Mouse (Mus musculus) limb, embryonic 12.5 days (tissue): ENCODE data around the gene Exoc3l. TPM values are rescaled to one million over a fixed set of nuclear protein-coding genes. Genes with fewer than 3 reads are reported as not detected.

ENCODE experiments used
- ATAC-seq: fragments of 200-750 bp; cut with Nextera tagmentation; 2 replicates; pipeline ENCODE4 v1.8.0; 2017; ENCODE audit warnings: low read depth, moderate TSS enrichment; ENCODE audit not compliant: insufficient number of reproducible peaks, insufficient read depth, low FRiP score, low TSS enrichment
- H3K27ac ChIP-seq: fragments of 300-500 bp; sonication (generic); 2 replicates; pipeline ENCODE4 v1.5.1; 2016; ENCODE audit warnings: mild to moderate bottlenecking, moderate library complexity
- H3K27me3 ChIP-seq: fragments of 300-500 bp; sonication (generic); 2 replicates; pipeline ENCODE4 v1.6.1; 2016; ENCODE audit warnings: mild to moderate bottlenecking, moderate library complexity
- H3K36me3 ChIP-seq: fragments of 300-500 bp; sonication (generic); 2 replicates; pipeline ENCODE4 v1.6.1; 2016; ENCODE audit warnings: mild to moderate bottlenecking, moderate library complexity
- H3K4me1 ChIP-seq: fragments of 300-500 bp; sonication (generic); replicated peaks from 2 replicates; pipeline ENCODE4 v1.6.1; 2016
- H3K4me2 ChIP-seq: fragments of 300-500 bp; sonication (generic); 2 replicates; pipeline ENCODE4 v1.6.1; 2016; ENCODE audit warnings: mild to moderate bottlenecking, moderate library complexity
- H3K4me3 ChIP-seq: fragments of 300-500 bp; sonication (generic); replicated peaks from 2 replicates; pipeline ENCODE4 v1.5.1; 2016; ENCODE audit warnings: mild to moderate bottlenecking
- H3K9ac ChIP-seq: fragments of 300-500 bp; sonication (generic); replicated peaks from 2 replicates; pipeline ENCODE4 v1.6.1; 2016; ENCODE audit warnings: mild to moderate bottlenecking, moderate library complexity
- H3K9me3 ChIP-seq: fragments of 300-500 bp; sonication (generic); 2 replicates; pipeline ENCODE4 v1.6.1; 2016; ENCODE audit warnings: mild to moderate bottlenecking, moderate library complexity
- WGBS: fragments of 180-500 bp; shearing (Covaris S2); methylation state at CpG from one replicate; pipeline ENCODE4 v1.1.7; 2016; 5-methylcytosine and 5-hydroxymethylcytosine counted together
- polyA plus RNA-seq: library from polyadenylated mRNA; unstranded; fragments of >200 nt; fragmentation: Nextera tagmentation; extraction: Ambion mirVana; gene quantifications from 2 replicates; pipeline ENCODE4 v1.2.1, GENCODE M21; 2016

Exoc3l gene
- polyA plus RNA-seq = 10.0 and 10.2 TPM in 2 replicates

- Histone ChIP-seq H3K4me1 (peaks cover 18% of the 10 kb centered on the region), H3K4me2 (peak within 1 kb of the TSS; percentile 97), H3K36me3 (peaks cover 26% of the 10 kb centered on the region), H3K9me3 (no peaks in the 10 kb centered on the region), H3K4me3 (0 out of 2 replicates have a peak within 1 kb of the TSS, but pooled peaks have one; percentile 7), H3K9ac (0 out of 2 replicates have a peak within 1 kb of the TSS, but pooled peaks have one; percentile 27), H3K27me3 (peaks cover 14% of the 10 kb centered on the region), H3K27ac (no peak within 1 kb of the TSS)
- ATAC-seq = no peak
- 55% methylated on average over 11 of the region's 11 CpGs for WGBS
Observed at GRCm38 (mm10) chr8:105295895-105296573, at the start of gene Exoc3l. Exoc3l (minus strand) TSS chr8:105296101.

GRCm38 (mm10) chr8:105345061-105345975 lies 49.4 kb upstream of the Exoc3l start:
- H3K9ac ChIP-seq = no peak overlapping the region
- H3K9me3 ChIP-seq = no peaks in the 10 kb centered on the region
- peak overlapping the region; percentile 94 for H3K4me2 ChIP-seq
- WGBS = 65% methylated on average over 7 of the region's 7 CpGs
- peaks cover 28% of the 10 kb centered on the region for H3K4me1 ChIP-seq
- H3K36me3 ChIP-seq = no peaks in the 10 kb centered on the region
- ATAC-seq = no peak
- H3K27me3 ChIP-seq = no peaks in the 10 kb centered on the region
- H3K4me3 ChIP-seq = no peak overlapping the region
- peak overlapping the region; percentile 90; the same call in 1 of the 2 replicates for H3K27ac ChIP-seq

- 72% methylated on average over 8 of the region's 8 CpGs for WGBS
- no peak for ATAC-seq
Observed at GRCm38 (mm10) chr8:105343791-105344574, 48.1 kb upstream of the Exoc3l start.

GRCm38 (mm10) chr8:105342768-105343167 lies 46.9 kb upstream of the Exoc3l start:
- peaks cover 8% of the 10 kb centered on the region; the same call in 1 of the 2 replicates for H3K36me3 ChIP-seq
- H3K4me1 ChIP-seq = peaks cover 27% of the 10 kb centered on the region
- H3K9me3 ChIP-seq = no peaks in the 10 kb centered on the region
- no peak overlapping the region for H3K4me3 ChIP-seq
- H3K9ac ChIP-seq = no peak overlapping the region
- H3K27ac ChIP-seq = no peak overlapping the region
- no peak for ATAC-seq
- no peak overlapping the region for H3K4me2 ChIP-seq
- 85% methylated on average over 4 of the region's 4 CpGs for WGBS
- H3K27me3 ChIP-seq = no peaks in the 10 kb centered on the region

More at GRCm38 (mm10) chr8:105343791-105344574, 48.1 kb upstream of the Exoc3l start:
- H3K9ac ChIP-seq = no peak overlapping the region
- H3K4me3 ChIP-seq = no peak overlapping the region
- H3K9me3 ChIP-seq = no peaks in the 10 kb centered on the region
- H3K4me2 ChIP-seq = no peak overlapping the region
- H3K36me3 ChIP-seq = no peaks in the 10 kb centered on the region
- H3K27ac ChIP-seq = no peak overlapping the region
- no peaks in the 10 kb centered on the region for H3K27me3 ChIP-seq
- peaks cover 21% of the 10 kb centered on the region for H3K4me1 ChIP-seq

GRCm38 (mm10) chr8:105341399-105341798 lies 45.5 kb upstream of the Exoc3l start:
- Histone ChIP-seq H3K27me3 (0 out of 2 replicates have a peak, but pooled peaks cover 6% of the 10 kb centered on the region), H3K4me1 (peaks cover 20% of the 10 kb centered on the region), H3K9ac (no peak overlapping the region), H3K4me3 (no peak overlapping the region), H3K27ac (no peak overlapping the region), H3K9me3 (no peaks in the 10 kb centered on the region), H3K36me3 (peaks cover 22% of the 10 kb centered on the region), H3K4me2 (no peak overlapping the region)
- WGBS = 59% methylated on average over 8 of the region's 8 CpGs
- no peak for ATAC-seq

GRCm38 (mm10) chr8:105339886-105340635 lies 44.2 kb upstream of the Exoc3l start:
- WGBS = 81% methylated on average over 6 of the region's 6 CpGs
- Histone ChIP-seq H3K27me3 (0 out of 2 replicates have a peak, but pooled peaks cover 6% of the 10 kb centered on the region), H3K27ac (no peak overlapping the region), H3K4me1 (peaks cover 6% of the 10 kb centered on the region), H3K36me3 (peaks cover 35% of the 10 kb centered on the region), H3K4me2 (no peak overlapping the region), H3K9ac (no peak overlapping the region), H3K4me3 (no peak overlapping the region), H3K9me3 (no peaks in the 10 kb centered on the region)
- no peak for ATAC-seq

GRCm38 (mm10) chr8:105338992-105339391 lies 43.1 kb upstream of the Exoc3l start:
- no peak overlapping the region for H3K4me3 ChIP-seq
- H3K27ac ChIP-seq = peak overlapping the region; percentile 66; the same call in 1 of the 2 replicates
- WGBS = 16% methylated on average over 4 of the region's 4 CpGs
- no peak overlapping the region for H3K4me2 ChIP-seq
- H3K36me3 ChIP-seq = peaks cover 46% of the 10 kb centered on the region
- 0 out of 2 replicates have a peak, but pooled peaks cover 6% of the 10 kb centered on the region for H3K27me3 ChIP-seq
- H3K9ac ChIP-seq = peak overlapping the region; percentile 34; the same call in 1 of the 2 replicates
- ATAC-seq = no peak
- H3K4me1 ChIP-seq = 0 out of 2 replicates have a peak, but pooled peaks cover 6% of the 10 kb centered on the region
- H3K9me3 ChIP-seq = no peaks in the 10 kb centered on the region

- H3K9me3 ChIP-seq = no peaks in the 10 kb centered on the region
- H3K4me1 ChIP-seq = 0 out of 2 replicates have a peak, but pooled peaks cover 6% of the 10 kb centered on the region
- no peak overlapping the region for H3K9ac ChIP-seq
- no peak overlapping the region for H3K4me2 ChIP-seq
- H3K4me3 ChIP-seq = no peak overlapping the region
- H3K27ac ChIP-seq = no peak overlapping the region
- H3K27me3 ChIP-seq = 0 out of 2 replicates have a peak, but pooled peaks cover 6% of the 10 kb centered on the region
- 0 out of 2 replicates have a peak, but pooled peaks have one; percentile 10 for ATAC-seq
- H3K36me3 ChIP-seq = peaks cover 71% of the 10 kb centered on the region
- 42% methylated on average over 32 of the region's 32 CpGs for WGBS
Observed at GRCm38 (mm10) chr8:105336373-105337130, 40.7 kb upstream of the Exoc3l start.

- H3K36me3 ChIP-seq = peaks cover 98% of the 10 kb centered on the region
- no peak overlapping the region for H3K4me3 ChIP-seq
- no peak overlapping the region for H3K4me2 ChIP-seq
- 0 out of 2 replicates have a peak, but pooled peaks cover 6% of the 10 kb centered on the region for H3K27me3 ChIP-seq
- H3K9ac ChIP-seq = no peak overlapping the region
- no peaks in the 10 kb centered on the region for H3K9me3 ChIP-seq
- peaks cover under 1% of the 10 kb centered on the region for H3K4me1 ChIP-seq
- H3K27ac ChIP-seq = no peak overlapping the region
- WGBS = 85% methylated on average over 2 of the region's 2 CpGs
- no peak for ATAC-seq
Observed at GRCm38 (mm10) chr8:105332523-105332922, 36.6 kb upstream of the Exoc3l start.
